Mouse (Mus musculus): ENCODE data around the gene Bpifb3. TPM values are rescaled to one million over a fixed set of nuclear protein-coding genes. Genes with fewer than 3 reads are reported as not detected.

The Bpifb3 gene
- not detected for polyA plus RNA-seq (2017; shearing (Covaris generic))

GRCm38 (mm10) chr2:153917930-153918329, at the start of gene Bpifb3:
Gene Bpifb3 (plus strand): TSS chr2:153918230.

GRCm38 (mm10) chr2:153870984-153871383, 47.0 kb upstream of the Bpifb3 start, which contains the start of gene Sun5:
Gene Sun5 (minus strand): TSS chr2:153871084.

GRCm38 (mm10) chr2:153874745-153875144, 43.3 kb upstream of the Bpifb3 start, which contains the start of gene Bpifb2:
Gene Bpifb2 (plus strand): TSS chr2:153875045.

GRCm38 (mm10) chr2:153900088-153900487, 17.9 kb upstream of the Bpifb3 start, which contains the start of gene Bpifb6:
Gene Bpifb6 (plus strand): TSS chr2:153900388.

GRCm38 (mm10) chr2:153937843-153938242, 19.8 kb downstream of the Bpifb3 start, which contains the start of gene Bpifb4:
Gene Bpifb4 (plus strand): TSS chr2:153938212.

GRCm38 (mm10) chr2:153974582-153974981, 56.6 kb downstream of the Bpifb3 start, which contains the start of gene Bpifa6:
Gene Bpifa6 (plus strand): TSS chr2:153974945.

Other genes starting within 250 kb of the Bpifb3 start
- gene Dnmt3c, start 221.6 kb upstream of the Bpifb3 start, polyA plus RNA-seq (2017; shearing (Covaris generic)), result 0.21 TPM
- gene Mapre1, start 177.0 kb upstream of the Bpifb3 start, polyA plus RNA-seq (2017; shearing (Covaris generic)), result 219 TPM
- not detected for gene Efcab8, start 138.3 kb upstream of the Bpifb3 start, polyA plus RNA-seq (2017; shearing (Covaris generic))
- not detected for gene Sun5, start 47.1 kb upstream of the Bpifb3 start, polyA plus RNA-seq (2017; shearing (Covaris generic))
- not detected for gene Bpifb2, start 43.2 kb upstream of the Bpifb3 start, polyA plus RNA-seq (2017; shearing (Covaris generic))
- gene Bpifb6, start 17.8 kb upstream of the Bpifb3 start, polyA plus RNA-seq (2017; shearing (Covaris generic)), result not detected
- not detected for gene Bpifb4, start 20.0 kb downstream of the Bpifb3 start, polyA plus RNA-seq (2017; shearing (Covaris generic))
- gene Bpifa6, start 56.7 kb downstream of the Bpifb3 start, polyA plus RNA-seq (2017; shearing (Covaris generic)), result not detected
- gene Bpifa2, start 90.0 kb downstream of the Bpifb3 start, polyA plus RNA-seq (2017; shearing (Covaris generic)), result not detected
- not detected for gene Bpifa3, start 212.1 kb downstream of the Bpifb3 start, polyA plus RNA-seq (2017; shearing (Covaris generic))
- gene Bpifa1, start 224.7 kb downstream of the Bpifb3 start, polyA plus RNA-seq (2017; shearing (Covaris generic)), result not detected
- gene Bpifa5, start 244.4 kb downstream of the Bpifb3 start, polyA plus RNA-seq (2017; shearing (Covaris generic)), result not detected

Measured in effector memory CD4-positive, alpha-beta T cell, adult 7 months (primary cell).